Mouse (Mus musculus): ENCODE results near the gene Ankrd39.

Ankrd39 gene

DNA sequence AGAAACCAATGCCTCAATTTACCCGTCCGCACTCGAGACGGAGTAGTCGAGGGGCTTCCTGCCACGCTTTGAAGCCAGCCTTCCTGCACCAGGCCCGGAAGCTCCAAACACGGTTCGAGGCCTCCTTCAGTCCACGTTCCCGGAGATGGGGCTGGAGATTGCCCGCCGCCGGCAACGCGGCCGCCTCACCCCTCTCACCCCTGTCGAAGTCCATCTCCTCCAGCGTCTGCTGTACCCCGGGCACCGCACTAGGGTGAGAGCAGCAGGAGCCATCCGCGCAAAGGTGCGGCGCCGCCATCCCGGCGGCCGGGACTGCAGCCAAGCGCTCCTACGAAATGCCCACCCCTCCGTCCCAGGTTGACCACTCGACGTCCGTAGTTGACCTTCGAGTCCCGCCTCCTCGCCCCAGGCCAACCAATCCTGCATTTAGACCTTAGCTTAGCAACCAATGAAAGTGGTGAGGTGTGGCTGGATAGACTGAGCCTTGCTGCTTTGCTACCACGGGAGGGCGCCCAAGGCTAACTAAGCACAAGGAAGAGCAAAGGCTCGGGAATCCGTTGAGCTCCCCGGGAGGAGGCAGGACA is at the start of gene Ankrd39:
Gene Ankrd39 (minus strand): TSS at position 558 of the 584 bp plus-strand sequence.
- peak; percentile 99 for DNase-seq (ENCODE audit: low read depth, low spot score)

DNA sequence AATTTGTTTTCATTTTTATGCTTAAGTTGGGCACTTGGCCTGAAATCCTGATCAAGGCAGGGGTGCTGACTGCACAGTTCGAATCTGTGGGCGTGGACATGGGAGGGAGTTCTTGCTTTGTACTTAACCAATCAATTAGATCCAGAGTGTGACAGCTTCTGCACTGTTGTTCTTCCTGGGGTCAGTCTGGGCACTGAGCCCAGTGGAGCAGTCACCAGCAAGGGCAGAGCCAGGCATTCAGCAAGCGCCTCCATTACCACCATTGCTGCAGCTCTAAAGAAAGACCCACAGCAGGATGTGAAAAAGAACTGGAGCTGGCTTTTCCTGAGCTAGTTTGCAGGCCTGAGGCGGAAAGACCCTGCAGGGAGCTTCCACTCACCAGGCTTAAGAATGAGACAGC is 48.9 kb upstream of the Ankrd39 start:
- peak; percentile 80 for DNase-seq (ENCODE audit: low read depth, low spot score)

DNA sequence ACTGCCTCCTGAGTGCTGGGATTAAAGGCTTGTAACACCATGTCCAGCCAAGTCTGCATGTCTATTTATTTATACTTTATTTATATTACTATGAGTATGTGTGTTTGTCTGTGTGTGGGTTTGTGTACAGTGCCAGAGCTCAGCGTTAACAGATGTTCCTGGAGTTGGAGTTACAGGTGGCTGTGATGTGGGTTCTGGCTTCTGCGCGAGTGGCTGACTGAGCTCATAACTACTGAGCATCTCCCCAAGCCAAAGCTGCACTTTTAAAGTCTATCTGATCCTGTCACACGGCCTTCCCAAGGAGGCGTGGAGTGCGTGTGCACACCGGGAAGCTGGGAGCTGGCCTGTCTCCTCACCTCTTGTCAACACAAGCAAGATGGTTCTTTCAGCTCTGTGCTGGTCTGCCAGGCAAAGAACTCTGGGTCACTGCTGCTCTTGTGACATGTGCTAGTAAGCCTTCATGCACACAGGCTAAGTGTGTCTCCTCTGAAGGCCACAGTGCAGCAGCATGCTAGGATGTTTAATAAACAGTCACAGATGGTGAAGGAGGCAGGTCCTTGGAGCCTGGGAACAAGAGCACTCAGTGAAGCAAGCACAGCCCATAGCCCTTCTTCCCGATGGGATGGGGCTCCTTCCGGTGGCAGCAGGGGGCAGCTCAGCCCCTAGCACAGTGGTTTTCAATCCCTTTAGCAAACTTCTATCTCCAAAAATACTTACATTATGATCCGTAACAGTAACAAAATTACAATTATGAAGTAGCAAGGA is 48.1 kb upstream of the Ankrd39 start:
- DNase-seq (ENCODE audit: low read depth, low spot score), result no peak

DNA sequence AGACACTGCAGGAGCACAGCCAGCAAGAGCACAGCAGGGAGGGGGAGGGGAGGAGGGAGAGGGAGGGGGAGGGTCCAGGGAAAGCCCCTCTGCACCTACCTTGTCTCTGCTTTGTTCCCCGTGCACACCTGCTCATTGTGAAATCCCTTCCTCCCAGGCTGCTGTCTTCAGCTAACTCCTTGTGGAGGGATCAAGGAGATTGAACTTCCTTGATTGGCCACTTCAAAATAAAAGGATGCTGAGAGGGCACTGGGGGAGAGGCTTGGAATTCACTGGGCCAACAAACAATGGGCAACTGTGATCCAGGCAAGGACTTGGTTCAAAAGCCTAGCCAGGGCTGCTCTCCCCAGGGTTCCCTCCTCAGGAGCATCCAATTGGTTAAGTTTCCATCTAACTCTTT is 45.9 kb upstream of the Ankrd39 start:
- peak; percentile 56 for DNase-seq (ENCODE audit: low read depth, low spot score)

DNA sequence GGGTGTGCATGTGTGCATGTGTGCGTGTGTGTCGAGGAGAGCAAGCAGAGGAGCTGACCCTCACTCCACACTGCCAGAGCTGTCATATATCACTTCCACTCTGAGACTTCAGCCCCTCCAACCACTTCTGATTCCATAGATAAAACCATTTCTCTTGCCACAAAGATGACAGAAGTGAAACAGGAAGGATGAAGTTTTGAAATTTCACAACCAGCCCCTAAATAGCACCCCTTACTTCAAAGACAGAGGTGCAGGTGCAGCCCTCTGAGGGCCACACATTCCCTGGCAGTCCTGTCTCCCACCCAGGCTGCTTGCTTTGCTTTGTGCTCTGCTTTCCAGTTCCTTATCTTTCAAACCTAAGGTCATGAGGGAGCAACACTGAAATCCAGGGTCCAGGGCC is 44.2 kb upstream of the Ankrd39 start:
- DNase-seq (ENCODE audit: low read depth, low spot score), result no peak

DNA sequence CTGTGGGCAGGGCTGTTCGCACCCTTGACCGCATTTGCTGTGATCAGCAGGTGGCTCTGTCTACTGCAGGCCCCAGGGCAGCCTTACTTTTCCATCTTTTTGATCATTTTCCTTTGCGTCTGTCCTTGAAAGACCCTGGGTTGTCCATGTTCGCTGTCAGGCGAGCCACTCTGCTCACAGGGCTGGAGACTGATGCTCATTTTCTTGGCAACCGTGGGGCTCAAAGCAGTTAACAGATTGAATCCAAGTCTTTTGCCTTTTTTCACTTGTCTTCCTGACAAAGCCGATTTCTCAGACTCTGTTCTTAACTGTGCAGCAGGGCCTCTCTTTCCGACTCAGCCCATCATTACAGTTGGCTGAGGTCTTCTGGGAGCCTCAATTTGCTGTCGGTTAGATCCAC is 43.4 kb upstream of the Ankrd39 start:
- DNase-seq (ENCODE audit: low read depth, low spot score), result no peak

DNA sequence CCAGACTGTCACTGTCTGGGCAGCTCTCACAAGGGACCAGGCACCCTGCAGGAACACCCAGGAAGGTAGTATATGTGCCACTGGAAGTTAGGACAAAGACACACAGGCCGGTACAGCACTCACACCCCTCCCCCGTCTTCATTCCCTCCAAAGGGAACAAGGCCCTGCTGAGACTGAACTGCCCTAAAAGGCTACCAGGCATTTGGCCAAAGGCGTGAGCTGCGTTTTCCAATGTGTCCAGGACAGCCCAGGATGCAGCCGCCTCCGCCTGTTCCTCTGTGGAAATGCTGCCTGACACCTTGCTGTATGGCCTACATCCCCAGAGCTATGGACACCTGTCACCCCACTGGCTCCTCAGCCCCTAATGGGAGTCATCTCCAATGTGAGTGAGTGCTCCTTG is 42.2 kb upstream of the Ankrd39 start:
- no peak for DNase-seq (ENCODE audit: low read depth, low spot score)

DNA sequence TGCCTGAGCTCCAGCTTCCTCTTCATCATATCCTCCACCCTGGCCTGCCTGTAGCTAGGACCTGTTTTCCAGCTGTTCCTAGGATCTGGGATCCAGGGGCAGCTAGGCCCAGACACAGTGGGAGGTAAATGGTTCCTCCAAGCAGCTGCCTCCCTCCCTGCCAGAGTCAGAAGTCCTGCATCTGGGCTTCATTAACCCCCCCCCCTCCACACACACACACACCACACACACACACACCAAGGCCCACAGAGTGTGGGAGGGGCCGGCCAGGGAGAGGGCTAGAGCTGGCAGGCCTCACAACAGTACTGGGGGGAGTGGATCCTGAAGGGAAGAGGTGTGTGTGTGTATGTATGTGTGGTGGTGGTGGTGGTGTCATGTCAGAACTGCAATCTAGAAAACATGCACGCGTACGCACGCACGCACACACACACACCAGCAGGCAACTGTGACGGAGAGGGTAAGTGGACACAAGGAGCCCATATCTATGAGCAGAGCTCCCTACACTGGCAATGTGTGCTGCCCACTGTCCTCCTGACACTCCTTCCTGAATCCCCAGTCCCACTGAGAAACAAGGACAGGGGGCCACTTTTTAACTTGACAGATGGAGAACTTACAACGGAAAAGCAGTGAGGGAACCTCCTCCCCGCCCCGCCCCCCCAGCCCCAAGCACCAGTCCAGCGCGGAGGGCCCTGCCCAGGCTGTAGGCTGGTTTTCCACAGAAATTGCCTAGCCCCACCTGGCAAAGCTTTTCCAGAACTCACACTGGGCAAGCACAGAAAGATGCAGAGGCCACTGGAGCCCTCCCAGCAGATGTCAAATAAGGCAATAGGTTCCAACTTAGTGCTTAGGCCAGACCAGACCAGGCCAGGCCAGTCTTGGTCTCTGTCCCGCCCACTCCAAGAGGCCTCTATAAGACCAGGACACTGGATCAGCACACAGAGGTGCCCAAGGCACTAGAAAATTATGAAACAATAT is 41.5 kb upstream of the Ankrd39 start:
- no peak for DNase-seq (ENCODE audit: low read depth, low spot score)

DNA sequence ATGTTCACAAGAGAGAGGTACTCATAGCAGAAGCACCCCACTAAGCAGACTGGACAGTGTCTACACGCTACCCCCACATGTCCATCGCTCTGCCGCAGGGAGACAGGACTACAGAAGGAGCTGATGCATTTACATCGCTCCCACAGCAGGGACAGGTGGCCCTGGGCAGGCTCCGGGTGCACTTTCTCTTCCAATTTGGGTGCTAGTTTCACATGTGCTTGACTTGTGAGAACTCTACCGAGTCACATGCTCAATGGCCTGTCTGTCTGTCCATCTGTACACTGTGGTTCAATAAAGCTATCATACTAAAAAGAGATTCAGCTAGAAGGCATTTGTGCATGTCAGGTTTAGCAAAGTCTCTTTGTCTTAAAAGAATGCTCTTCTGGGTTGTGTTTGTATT is 40.6 kb upstream of the Ankrd39 start:
- no peak for DNase-seq (ENCODE audit: low read depth, low spot score)

DNA sequence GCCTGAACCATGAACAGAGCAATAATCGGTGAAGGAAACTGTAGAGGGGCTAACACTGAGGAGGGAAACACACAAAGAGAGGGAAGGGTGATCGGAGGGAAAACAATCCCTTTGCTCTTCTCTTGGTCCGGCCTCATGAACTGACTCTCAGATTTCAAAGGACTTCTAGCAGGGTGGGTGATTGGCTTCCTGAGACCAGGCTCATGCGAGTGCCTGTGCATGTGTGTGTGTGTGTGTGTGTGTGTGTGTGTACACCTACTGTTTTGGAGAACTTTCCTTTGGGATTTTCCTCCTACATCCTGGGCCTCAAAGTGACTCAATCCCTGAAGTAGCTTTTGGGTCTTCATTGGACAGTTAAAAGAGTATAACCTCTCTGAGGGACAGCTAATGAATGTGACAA is 39.0 kb upstream of the Ankrd39 start:
- DNase-seq (ENCODE audit: low read depth, low spot score), result no peak

DNA sequence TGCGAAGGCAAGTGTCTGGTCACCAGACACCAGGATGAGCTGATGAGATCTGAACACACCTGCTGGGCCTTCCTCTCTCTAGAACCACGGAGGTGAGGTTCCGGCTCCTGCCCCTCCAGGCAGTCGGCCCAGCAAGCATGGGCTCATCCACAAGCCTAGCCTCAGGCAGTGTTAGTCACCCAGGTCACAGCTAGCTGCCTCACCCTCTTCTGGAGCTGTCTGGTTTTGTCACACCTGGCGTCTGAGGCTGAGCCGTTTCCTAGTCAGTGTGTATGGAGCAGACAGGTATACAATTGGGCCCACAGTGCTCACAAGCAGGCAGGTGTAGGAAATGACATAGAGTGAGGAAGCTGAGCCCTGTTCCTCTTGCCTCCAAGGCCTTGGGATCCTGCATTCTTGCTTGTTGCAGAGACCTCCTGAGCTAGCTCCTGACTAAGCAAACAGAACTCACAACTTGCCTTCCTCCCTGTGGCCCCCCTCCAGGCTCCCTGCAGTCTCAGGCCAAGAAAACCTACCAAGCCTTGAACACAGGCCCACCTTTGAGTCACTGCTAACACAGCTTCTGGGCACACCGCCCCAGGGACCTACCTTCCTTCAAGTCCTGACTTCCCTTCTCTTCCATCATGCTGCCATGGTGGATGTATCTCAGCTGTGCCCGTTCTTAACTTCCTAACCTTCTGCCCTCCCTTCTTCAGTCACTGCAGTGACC is 36.3 kb upstream of the Ankrd39 start:
- no peak for DNase-seq (ENCODE audit: low read depth, low spot score)

DNA sequence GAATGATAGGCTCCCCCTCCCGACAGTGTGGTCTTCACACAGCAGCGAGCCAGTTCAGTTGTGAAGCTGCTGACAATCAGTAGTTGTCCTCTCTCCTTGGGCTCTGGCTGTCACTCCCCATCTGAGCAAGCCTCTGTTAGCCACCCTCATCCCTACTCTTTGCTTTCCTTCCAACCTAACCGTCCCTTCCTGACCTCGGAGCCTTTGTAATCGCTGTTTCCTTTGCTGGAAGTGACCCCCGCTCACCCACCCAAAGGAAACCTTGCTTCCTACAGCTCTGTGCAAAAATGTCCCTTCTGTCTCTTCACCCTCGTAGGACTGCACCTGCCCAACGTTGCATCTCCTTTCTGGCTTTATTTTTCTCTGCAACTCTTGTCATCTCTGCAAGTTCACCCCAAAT is 35.0 kb upstream of the Ankrd39 start:
- no peak for DNase-seq (ENCODE audit: low read depth, low spot score)

DNA sequence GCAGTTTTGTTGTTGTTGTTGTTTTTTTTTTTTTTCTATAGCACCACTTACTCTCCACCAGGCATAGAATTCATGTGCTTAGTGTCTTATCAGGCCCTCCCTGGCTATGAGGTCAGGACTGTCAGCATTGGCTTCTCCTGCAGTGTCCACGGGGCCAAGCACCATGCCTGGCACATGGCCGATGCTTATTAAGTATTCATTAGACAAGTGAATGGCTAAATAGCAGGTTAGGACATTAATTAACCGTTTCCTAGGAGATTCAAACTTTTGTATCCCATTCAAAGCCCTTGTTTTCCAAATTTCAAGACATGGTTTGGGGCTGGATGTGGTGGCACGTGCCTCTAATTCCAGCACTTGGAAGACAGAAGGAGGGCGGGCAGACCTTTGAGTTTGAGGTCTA is 34.0 kb upstream of the Ankrd39 start:
- DNase-seq (ENCODE audit: low read depth, low spot score), result no peak

DNA sequence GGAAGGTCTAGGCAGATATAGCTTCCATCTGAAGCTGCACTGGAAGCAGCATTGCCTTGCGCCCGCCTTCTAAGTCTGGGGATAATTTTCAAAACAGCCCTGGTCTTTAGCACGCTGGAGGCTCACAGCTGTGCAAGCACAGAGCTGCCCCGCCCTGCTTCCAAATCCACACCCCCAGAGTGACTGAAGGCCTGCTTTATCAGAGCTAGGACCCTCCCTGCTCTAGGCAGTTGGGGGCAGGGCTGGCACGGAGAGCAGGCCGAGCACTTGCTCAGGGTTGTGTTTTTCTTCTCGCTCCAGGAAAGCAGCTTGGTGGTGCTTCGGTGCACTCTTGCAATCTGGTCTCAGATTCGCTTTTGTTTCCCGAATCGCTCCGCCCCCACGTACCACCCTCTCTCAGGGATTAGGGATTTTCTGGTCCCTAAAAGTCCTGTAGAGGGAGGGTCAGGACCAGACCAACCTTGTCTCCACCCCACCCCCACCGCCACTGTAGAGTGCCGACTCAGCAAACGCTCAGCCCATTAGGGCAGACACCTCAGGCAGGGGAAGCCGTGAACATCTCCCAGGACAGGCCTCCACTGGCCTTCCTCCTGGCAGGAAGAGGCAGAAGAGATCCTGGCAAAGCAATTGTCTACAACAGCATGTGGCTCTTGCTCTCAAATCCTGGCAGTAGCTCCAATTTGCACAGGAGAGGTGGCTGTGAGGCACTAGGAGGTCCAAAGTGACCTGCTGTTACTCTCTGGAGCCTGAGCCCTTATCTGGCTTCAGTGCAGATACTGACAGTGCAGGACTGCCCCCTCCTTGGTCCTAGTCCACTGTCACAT is 33.4 kb upstream of the Ankrd39 start:
- peak; percentile 95 for DNase-seq (ENCODE audit: low read depth, low spot score)

DNA sequence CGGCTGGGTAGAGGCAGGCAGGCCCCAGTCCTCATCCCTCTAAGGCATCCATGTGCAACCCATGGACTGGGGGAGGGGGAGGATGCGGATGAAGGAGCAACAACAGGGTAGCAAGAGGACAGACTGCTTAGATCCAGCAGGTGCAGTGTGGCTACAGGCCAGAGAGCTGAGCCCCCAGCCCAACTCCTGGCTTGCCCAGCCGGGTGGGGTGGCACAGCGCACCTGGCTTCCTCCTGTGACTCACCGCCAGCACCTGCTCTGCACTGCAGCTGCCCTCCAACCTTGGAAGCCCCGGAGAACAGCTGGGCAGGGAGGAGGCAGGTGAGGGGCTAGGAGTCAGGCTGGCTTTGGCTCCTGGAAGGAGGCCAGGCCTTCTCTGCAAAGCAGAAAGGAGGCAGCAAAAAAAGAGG is 32.7 kb upstream of the Ankrd39 start:
- no peak for DNase-seq (ENCODE audit: low read depth, low spot score)

DNA sequence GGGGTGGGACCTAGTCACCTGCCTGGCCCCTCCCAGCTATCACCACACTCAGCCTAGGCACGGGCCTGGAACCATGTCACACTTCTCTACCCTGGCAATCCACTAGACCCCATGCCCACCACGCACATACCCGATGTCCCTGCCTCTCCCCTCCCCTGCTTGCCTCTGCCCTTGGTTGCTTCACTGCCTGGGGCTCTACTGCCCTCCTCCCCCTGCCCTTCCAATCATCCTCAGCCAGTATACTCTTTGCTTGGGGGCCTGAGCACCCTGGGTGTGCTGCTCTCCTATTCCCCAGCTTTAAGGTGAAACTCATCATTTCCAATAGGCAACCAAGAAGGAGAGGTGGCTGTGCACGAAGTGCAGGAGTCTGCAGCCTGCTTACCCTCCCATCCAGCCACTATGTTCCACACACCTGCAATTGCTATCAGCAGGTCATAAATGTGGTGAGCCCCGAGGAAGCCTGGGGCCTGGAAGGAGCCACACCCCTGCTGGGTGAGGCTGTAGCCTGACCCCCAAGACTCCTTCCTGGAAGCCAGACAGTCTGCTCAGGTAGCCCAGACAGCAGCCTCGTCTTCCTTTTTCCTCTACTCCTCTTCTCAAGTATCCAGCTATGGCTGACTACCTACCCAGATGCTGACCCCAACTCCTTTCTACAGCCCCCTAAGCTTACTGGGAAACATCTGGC is 29.9 kb upstream of the Ankrd39 start:
- no peak for DNase-seq (ENCODE audit: low read depth, low spot score)

DNA sequence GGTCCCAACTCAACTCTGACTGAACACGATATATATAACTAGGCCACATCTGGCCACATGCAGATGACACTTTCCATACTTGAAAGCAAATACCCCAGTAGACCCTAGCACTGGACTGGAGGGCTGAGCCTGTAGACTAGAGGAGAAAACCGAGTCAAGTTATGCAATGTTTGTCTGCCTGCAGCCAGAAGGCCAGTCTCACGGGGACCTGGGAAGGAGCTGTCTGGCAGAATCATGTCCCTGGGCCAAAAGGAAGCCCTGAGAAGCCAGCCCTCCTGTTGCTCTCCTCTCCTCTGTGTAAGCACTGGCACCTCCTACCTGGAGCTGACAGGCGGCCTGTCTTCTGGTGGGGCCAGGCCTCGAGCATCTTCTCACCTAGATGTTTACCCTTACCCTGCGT is 28.1 kb upstream of the Ankrd39 start:
- no peak for DNase-seq (ENCODE audit: low read depth, low spot score)

DNA sequence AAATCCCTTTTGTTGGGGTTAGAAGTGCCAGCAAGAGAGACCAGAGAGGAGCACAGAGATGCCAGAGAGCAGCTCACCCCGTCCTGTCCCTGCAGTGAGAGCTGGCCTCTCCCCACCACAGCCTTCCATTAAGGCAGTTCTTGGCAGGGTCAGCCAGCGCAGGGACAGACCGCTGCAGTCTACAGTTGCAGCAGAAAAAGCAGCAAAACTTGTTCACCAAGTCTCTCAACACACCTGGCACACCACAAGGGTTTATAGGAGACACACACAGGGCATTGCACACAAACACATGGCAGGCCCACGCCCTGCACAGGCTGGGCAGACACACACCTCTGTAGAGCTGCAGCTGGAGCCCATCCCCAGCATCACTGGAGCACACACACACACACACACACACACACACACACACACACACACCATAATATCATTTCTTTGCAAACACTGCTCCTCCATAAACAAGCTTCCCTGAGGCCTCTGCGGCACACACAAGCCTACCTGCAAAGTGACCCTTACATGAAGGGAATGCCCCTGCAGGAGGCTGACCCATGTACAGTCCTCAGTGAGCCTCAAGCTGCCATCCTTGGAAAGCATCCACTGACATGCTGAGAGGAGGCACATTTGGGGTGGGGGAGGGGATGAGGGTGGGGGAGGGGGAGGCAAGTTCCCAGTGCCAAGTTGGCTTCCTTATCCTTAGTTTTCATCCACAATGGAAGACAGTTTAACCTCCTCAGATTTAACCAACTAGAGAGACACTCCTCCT is 27.1 kb upstream of the Ankrd39 start:
- no peak for DNase-seq (ENCODE audit: low read depth, low spot score)

DNA sequence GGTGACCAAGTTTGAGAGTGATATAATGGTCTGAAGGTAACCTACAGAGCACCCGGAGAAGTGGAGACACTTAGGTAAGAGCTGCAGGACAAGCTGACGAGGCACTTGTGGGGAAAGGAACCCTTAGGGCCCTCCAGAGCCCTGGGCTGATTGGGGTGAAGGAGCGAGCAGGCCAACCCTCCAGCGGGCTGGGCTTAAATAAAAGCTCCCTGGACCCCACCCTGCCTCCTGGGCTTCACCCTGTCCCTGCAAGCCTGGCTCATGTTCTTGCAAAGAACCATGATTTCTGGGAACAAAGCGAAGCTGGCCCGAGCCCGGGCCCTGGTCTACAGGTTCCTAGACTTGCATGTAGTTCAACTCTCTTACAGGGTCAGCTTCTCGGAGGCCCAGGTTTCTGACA is 26.3 kb upstream of the Ankrd39 start:
- no peak for DNase-seq (ENCODE audit: low read depth, low spot score)

DNA sequence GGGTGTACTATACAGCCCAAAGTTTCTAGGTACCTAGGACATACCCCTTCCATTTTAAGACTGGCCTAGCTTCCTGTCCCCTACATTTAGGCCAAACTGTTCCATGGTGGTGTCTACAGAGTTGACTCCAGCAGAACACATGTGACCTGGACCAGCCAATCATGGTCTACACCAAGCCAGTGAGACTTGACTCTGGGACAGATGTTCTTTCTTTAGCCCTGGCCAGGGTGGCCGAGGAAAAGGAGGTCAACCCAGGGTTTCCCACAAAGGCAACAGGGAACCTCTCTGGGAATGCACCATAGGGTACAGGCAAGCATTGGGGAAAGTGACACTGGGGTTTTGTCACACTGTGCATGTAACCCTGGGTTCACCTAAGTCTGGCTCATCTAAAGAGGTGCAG is 25.5 kb upstream of the Ankrd39 start:
- no peak for DNase-seq (ENCODE audit: low read depth, low spot score)

Measured in R1 (cell line).